In genomic region chr3:116661288-116661869, GRCm38 (mm10) we compare ENCODE assay signal across 8 mouse cellular contexts. TPM values are rescaled to one million over a fixed set of nuclear protein-coding genes. Genes with fewer than 3 reads are reported as not detected.
A peak's percentile ranks its signal among the peaks of the same experiment; 100 is the strongest.
DNase-seq lines count a peak whose midpoint lies in the region; ATAC-seq and TF ChIP-seq lines count a peak whose summit lies in the region.

No protein-coding gene starts in this region.

- H3K9me3 ChIP-seq in kidney, embryonic 15.5 days (replicated peaks) = no peaks in the 10 kb centered on the region
- H3K9me3 ChIP-seq in forebrain, postnatal 0 days (ENCODE audit: low read length) = no peaks in the 10 kb centered on the region
- H3K9me3 ChIP-seq in midbrain, embryonic 10.5 days (replicated peaks) = no peaks in the 10 kb centered on the region

- H3K27me3 ChIP-seq in kidney, embryonic 15.5 days = no peaks in the 10 kb centered on the region
- H3K27me3 ChIP-seq in forebrain, postnatal 0 days (ENCODE audit: insufficient read depth, low read length) = no peaks in the 10 kb centered on the region
- H3K27me3 ChIP-seq in midbrain, embryonic 10.5 days (ENCODE audit: low read depth, poor library complexity, severe bottlenecking) = no peaks in the 10 kb centered on the region

- H3K9ac ChIP-seq in kidney, embryonic 15.5 days = peak overlapping the region; percentile 98
- H3K9ac ChIP-seq in forebrain, postnatal 0 days = peak overlapping the region; percentile 93

- DNase-seq in kidney, postnatal 10 days = no peak
- DNase-seq in Muller cell, postnatal 12 days (ENCODE audit: inconsistent ontology term) = peak; percentile 27
- peak; percentile 38 for DNase-seq in forebrain, postnatal 0 days
- no peak for DNase-seq in midbrain, embryonic 10.5 days (ENCODE audit: low spot score)
- DNase-seq in testis, postnatal 14 days (ENCODE audit: low spot score) = no peak
- no peak for DNase-seq in spleen, adult 12 weeks (ENCODE audit: low spot score)

- no peaks in the 10 kb centered on the region for H3K36me3 ChIP-seq in kidney, embryonic 15.5 days
- H3K36me3 ChIP-seq in forebrain, postnatal 0 days (ENCODE audit: insufficient read depth) = no peaks in the 10 kb centered on the region
- no peaks in the 10 kb centered on the region for H3K36me3 ChIP-seq in midbrain, embryonic 10.5 days

- H3K4me1 ChIP-seq in kidney, embryonic 15.5 days = peaks cover 48% of the 10 kb centered on the region
- H3K4me1 ChIP-seq in forebrain, postnatal 0 days (ENCODE audit: insufficient read depth) = peaks cover 7% of the 10 kb centered on the region; the same call in 1 of the 2 replicates
- peaks cover 51% of the 10 kb centered on the region for H3K4me1 ChIP-seq in midbrain, embryonic 10.5 days

- H3K4me3 ChIP-seq in kidney, embryonic 15.5 days (replicated peaks) = peak overlapping the region; percentile 97
- H3K4me3 ChIP-seq in forebrain, postnatal 0 days (ENCODE audit: low read depth, low read length) = peak overlapping the region; percentile 91
- peak overlapping the region; percentile 98 for H3K4me3 ChIP-seq in midbrain, embryonic 10.5 days

- peak overlapping the region; percentile 96 for H3K27ac ChIP-seq in kidney, embryonic 15.5 days
- H3K27ac ChIP-seq in forebrain, postnatal 0 days (ENCODE audit: low read depth, low read length) = peak overlapping the region; percentile 91; the same call in 1 of the 2 replicates
- H3K27ac ChIP-seq in midbrain, embryonic 10.5 days (replicated peaks) = peak overlapping the region; percentile 99

- no peak for TF ChIP-seq CTCF in forebrain, postnatal 0 days (IDR thresholded peaks at IDR 0.05; ENCODE audit: low read depth)

- ATAC-seq in kidney, embryonic 15.5 days (replicated peaks; ENCODE audit: low FRiP score) = no peak
- ATAC-seq in forebrain, postnatal 0 days = no peak
- no peak for ATAC-seq in megakaryocyte progenitor cell, adult 5-6 weeks (replicated peaks; ENCODE audit: poor library complexity)

- 4% methylated on average over 16 of the region's 16 CpGs for WGBS in kidney, embryonic 15.5 days
- 7% methylated on average over 16 of the region's 16 CpGs for WGBS in forebrain, postnatal 0 days
- WGBS in midbrain, embryonic 10.5 days = 7% methylated on average over 16 of the region's 16 CpGs

- H3K4me2 ChIP-seq in kidney, embryonic 15.5 days = peak overlapping the region; percentile 65
- peak overlapping the region; percentile 69 for H3K4me2 ChIP-seq in forebrain, postnatal 0 days (ENCODE audit: low read depth)

RNA-seq across cellular contexts. Expression of gene Mfsd14a, which starts 1.1 kb away (rescaled TPM):
- 88.9 and 96.9 TPM in 2 replicates for polyA plus RNA-seq in kidney, embryonic 15.5 days (2015; fragmentation: Nextera tagmentation; extraction: Ambion mirVana)
- total RNA-seq in forebrain, postnatal 0 days (2014; rRNA removed) = 57.6 and 58.6 TPM in 2 replicates
- polyA plus RNA-seq in forebrain, postnatal 0 days (2015; fragmentation: Nextera tagmentation; extraction: Ambion mirVana) = 46.6 and 51.7 TPM in 2 replicates
- 81.4 and 82.5 TPM in 2 replicates for polyA plus RNA-seq in midbrain, embryonic 10.5 days (2016; fragmentation: Nextera tagmentation; extraction: Ambion mirVana)
- 77.9 and 81.7 TPM in 2 replicates for total RNA-seq in megakaryocyte progenitor cell, adult 5-6 weeks (2015)
- 66.0 and 72.9 TPM in 2 replicates for total RNA-seq in megakaryocyte progenitor cell, adult 5-6 weeks (2017)

RNA-seq across cellular contexts. Expression of gene Gm43191, which starts 19.7 kb away (rescaled TPM):
- polyA plus RNA-seq in kidney, embryonic 15.5 days (2015; fragmentation: Nextera tagmentation; extraction: Ambion mirVana) = not detected in 2 replicates
- total RNA-seq in forebrain, postnatal 0 days (2014; rRNA removed) = not detected in 2 replicates
- polyA plus RNA-seq in forebrain, postnatal 0 days (2015; fragmentation: Nextera tagmentation; extraction: Ambion mirVana) = not detected in 2 replicates
- polyA plus RNA-seq in midbrain, embryonic 10.5 days (2016; fragmentation: Nextera tagmentation; extraction: Ambion mirVana) = not detected in 2 replicates
- total RNA-seq in megakaryocyte progenitor cell, adult 5-6 weeks (2015) = not detected in 2 replicates
- total RNA-seq in megakaryocyte progenitor cell, adult 5-6 weeks (2017) = not detected in 2 replicates

RNA-seq across cellular contexts. Expression of gene Trmt13, which starts 47.0 kb away (rescaled TPM):
- 29.0 and 30.4 TPM in 2 replicates for polyA plus RNA-seq in kidney, embryonic 15.5 days (2015; fragmentation: Nextera tagmentation; extraction: Ambion mirVana)
- 13.5 and 21.0 TPM in 2 replicates for total RNA-seq in forebrain, postnatal 0 days (2014; rRNA removed)
- 10.3 and 14.4 TPM in 2 replicates for polyA plus RNA-seq in forebrain, postnatal 0 days (2015; fragmentation: Nextera tagmentation; extraction: Ambion mirVana)
- polyA plus RNA-seq in midbrain, embryonic 10.5 days (2016; fragmentation: Nextera tagmentation; extraction: Ambion mirVana) = 25.0 and 26.9 TPM in 2 replicates
- 23.4 and 40.3 TPM in 2 replicates for total RNA-seq in megakaryocyte progenitor cell, adult 5-6 weeks (2015)
- 28.3 and 34.9 TPM in 2 replicates for total RNA-seq in megakaryocyte progenitor cell, adult 5-6 weeks (2017)

RNA-seq across cellular contexts. Expression of gene Slc35a3, which starts 51.3 kb away (rescaled TPM):
- 15.9 and 16.4 TPM in 2 replicates for polyA plus RNA-seq in kidney, embryonic 15.5 days (2015; fragmentation: Nextera tagmentation; extraction: Ambion mirVana)
- total RNA-seq in forebrain, postnatal 0 days (2014; rRNA removed) = 14.1 and 21.9 TPM in 2 replicates
- 3.7 and 4.8 TPM in 2 replicates for polyA plus RNA-seq in forebrain, postnatal 0 days (2015; fragmentation: Nextera tagmentation; extraction: Ambion mirVana)
- polyA plus RNA-seq in midbrain, embryonic 10.5 days (2016; fragmentation: Nextera tagmentation; extraction: Ambion mirVana) = 7.3 and 8.3 TPM in 2 replicates
- total RNA-seq in megakaryocyte progenitor cell, adult 5-6 weeks (2015) = 42.5 and 45.9 TPM in 2 replicates
- total RNA-seq in megakaryocyte progenitor cell, adult 5-6 weeks (2017) = 51.3 and 60.6 TPM in 2 replicates

Comparison
In these comparisons a context has a peak if more than half of its experiments do, and no peak if none do; other contexts are left out.
1. DNase-seq: peak in Muller cell, postnatal 12 days (single experiment) and forebrain, postnatal 0 days (single experiment); none in kidney, postnatal 10 days (single experiment), midbrain, embryonic 10.5 days (single experiment), testis, postnatal 14 days (single experiment) and spleen, adult 12 weeks (single experiment).
2. Peak in every context shown above with its lines, with median percentiles within 50 percentile points of each other: H3K27ac ChIP-seq and H3K4me3 ChIP-seq.